Mouse (Mus musculus) cerebellum, postnatal 4 days (tissue): ENCODE data around the gene Shank3.
A peak's percentile ranks its signal among the peaks of the same experiment; 100 is the strongest.

Experiments used
- DNase-seq, 2 experiments: peaks; one replicate each; pipeline ENCODE4 v3.0.0; 2022; ENCODE audit warnings: low spot score in 2 of 2, mixed read lengths in 1 of 2

The Shank3 gene

DNA sequence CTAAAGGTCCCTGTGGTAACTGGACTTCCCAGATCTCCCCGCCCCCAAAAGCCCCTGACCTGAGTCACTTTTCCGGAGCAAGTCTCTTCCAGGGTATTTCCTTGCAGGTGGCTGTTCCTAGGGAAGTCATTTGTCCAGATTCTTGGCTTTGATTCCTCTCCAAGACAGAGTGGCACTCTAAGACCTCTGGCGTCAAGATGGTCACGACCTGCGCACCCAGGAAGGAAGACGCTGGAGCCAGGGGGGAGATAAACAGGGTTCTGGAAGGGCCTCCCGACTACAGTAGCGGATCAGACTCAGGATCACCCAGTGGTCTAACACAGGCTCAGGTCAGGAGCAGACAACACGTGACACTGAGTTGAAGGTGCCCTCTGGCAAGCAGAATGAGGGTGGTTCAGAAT is 22.3 kb upstream of the Shank3 start, which contains the start of gene Arsa:
Gene Arsa (minus strand): TSS at position 335 of the 401 bp plus-strand sequence.
- DNase-seq, result no peak

DNA sequence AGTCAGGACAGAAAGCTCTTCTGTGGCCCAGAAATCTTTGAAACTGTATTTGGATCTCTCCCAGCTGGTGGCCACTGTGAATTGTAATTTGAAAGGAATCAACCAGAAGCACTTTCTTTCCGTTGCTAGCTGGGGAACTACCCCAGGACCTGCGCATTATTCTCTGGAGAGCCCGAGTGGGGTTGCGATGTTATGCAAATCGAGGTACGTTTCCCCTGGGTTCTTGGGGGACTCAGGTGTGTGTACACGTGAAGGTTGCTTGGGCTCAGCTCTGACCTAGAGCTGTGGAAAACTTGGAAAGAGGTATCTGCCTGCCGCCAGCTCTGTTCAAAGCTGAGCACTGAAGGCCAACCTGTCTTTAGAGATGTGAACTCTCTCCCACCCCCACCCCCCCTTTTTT is 21.6 kb upstream of the Shank3 start:
- DNase-seq, result no peak

DNA sequence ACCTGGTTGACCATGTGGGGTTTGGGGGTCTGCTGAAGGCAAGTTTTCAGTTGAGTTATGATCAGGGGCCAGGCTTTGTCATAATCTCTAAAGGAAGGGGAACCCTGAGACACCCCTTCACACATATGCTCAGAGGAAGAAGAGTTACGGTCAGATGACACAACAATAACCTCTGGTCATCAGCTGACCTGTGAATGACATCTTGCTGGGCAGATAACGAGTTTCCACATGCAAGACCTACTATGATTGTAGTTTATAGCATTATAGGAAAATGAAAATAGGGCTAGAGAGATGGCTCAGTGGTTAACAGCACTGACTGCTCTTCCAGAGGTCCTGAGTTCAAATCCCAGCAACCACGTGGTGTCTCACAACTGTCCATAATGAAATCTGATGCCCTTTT is 20.8 kb upstream of the Shank3 start:
- no peak for DNase-seq

DNA sequence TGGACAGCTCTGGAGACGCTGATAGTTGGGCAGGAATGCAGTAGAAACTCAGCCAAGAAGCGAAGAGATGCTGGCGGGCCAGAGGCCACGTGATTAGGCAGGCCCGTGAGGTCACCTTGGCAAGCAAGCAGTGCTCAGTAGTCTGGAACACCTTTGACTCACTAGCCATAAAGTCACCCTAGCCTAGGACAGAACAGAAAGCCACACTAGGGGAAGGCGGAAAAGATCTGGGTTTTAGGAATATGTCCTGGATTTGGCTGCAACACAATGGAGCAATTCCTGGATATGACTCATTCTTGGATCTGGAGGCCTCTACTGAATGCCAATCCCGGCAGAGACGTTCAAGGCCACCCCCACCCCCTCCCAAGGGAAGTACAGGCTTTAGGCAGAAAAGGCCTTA is 18.8 kb upstream of the Shank3 start:
- DNase-seq, result no peak

DNA sequence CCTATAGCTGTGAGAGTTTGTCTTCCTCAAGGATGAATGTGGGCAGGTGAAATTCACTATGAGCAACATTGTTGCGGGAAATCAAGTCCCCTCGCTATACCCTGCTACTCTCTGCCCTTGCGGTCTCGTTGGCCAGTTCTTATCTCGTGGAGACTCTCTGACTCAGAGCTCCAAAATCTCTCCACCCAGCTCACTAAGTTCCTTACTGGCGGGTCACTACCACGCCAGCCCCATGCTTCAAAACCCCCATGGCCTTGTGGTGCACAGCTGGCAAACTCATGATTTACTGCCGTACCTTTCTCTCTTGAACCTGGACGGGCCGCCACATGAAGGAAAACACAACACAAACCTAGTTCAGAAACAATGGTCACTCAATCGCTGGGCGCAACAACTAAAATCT is 11.2 kb upstream of the Shank3 start:
- DNase-seq, result no peak

DNA sequence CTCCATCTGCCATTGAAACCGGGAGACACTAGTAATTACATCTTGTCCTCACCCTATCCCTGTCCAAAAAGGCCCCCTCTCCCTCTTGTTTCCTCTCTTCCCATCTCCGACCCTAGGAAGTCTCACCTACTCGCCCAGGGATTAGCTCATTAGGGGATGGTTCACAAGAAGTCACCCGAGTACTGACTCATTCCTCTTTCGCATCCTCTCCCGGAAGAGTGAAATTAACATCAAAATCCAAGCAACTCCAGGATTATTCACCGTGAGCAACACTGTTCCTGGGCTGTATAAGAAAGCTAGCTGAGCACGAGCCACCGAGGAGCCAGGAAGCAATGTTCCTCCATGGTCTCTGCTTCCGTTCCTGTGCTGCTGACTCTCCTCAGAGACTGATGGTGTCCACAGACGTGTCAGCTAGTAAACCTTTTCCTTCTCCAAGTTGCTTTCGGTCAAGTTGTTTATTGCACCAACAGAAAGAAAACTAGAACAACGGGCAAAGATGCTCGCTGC is 10.8 kb upstream of the Shank3 start:
- no peak for DNase-seq

DNA sequence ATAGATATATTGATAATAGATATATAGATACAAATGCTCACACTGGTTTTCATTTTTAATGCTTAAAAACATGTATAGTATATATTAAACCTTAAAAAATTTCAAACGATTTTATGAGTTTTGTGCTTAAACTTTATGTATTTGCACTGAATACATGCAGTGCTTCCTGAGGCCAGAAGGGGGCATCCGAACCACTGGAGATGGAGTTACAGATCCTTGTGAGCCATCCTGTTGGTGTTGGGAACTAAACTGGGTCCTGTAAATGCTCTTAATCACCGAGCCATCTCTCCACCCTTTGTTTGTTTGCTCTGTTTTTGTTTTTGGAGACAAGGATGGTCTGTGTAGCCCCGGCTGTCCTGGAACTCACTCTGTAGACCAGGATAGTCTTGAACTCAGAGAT is 4.5 kb upstream of the Shank3 start:
- no peak for DNase-seq

DNA sequence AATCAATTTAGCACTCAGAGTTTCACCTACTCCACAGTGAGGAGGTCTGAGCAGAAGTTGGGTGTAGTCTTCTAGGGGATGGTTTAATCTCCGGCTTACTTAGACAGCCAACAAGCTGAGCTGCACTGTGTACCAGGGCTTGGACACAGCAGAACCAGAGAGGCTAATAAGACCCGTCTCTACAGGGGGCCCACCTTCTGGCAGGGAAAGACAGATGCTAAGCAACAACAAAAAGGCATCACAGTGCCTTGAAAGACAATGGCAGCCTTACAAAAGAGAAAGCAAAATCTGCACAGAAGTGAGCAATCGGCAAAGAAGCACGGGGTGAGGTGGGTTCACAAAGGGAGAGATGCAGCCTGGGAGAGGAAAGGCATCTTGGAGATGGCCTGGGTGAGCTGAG is 3.3 kb upstream of the Shank3 start:
- DNase-seq, result no peak

DNA sequence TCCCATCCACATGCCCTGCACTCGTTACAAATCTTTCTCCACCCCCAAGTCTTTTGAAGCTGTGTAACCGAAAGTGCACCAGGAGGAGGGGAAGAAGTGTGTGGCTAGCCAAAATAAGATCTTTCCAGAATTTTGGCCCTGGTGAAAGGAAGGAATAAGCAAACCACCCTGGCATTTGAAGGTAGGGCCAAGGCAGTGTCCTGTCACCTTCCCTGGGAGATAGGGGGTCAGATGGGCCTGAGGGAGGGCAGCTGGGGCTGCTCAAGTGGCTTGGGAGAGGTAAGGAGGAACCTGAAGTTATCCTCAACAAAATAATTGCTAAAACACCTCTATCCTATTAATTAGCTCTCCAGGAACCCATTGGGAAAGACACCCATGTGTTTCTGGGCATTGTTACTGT is 2.6 kb upstream of the Shank3 start:
- no peak for DNase-seq

DNA sequence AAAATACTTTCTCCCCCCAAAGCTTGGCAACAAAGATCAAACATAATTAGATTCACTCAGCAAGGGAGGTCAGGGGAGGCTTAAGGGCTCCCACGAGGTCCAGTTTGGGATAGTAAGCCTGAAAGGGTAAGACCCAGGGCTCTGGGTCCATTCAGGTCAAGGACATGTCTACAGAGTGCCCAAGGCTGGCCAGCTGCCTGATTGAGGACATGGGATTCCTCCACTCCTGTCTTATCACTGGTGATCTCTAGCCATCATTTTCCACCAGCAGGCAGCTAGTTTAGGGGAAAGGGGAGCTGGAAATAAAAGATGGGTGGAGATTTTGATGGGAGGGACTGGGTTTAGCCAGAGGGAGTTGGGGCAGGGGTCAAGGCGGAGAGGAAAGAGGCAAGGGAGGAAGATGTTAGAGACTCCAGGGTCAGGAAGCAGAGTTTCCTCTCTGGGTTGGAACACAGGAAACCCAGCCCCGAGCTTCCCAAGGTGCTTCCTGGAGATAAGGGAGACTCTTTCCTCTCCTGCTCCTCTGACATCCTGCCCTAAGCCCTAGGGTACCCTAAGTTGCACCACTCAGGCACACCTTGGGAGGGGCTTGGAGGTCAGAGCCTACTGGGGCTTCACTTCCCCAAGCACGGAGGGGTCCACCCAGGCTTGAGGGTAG is 1.9 kb upstream of the Shank3 start:
- DNase-seq, result no peak

DNA sequence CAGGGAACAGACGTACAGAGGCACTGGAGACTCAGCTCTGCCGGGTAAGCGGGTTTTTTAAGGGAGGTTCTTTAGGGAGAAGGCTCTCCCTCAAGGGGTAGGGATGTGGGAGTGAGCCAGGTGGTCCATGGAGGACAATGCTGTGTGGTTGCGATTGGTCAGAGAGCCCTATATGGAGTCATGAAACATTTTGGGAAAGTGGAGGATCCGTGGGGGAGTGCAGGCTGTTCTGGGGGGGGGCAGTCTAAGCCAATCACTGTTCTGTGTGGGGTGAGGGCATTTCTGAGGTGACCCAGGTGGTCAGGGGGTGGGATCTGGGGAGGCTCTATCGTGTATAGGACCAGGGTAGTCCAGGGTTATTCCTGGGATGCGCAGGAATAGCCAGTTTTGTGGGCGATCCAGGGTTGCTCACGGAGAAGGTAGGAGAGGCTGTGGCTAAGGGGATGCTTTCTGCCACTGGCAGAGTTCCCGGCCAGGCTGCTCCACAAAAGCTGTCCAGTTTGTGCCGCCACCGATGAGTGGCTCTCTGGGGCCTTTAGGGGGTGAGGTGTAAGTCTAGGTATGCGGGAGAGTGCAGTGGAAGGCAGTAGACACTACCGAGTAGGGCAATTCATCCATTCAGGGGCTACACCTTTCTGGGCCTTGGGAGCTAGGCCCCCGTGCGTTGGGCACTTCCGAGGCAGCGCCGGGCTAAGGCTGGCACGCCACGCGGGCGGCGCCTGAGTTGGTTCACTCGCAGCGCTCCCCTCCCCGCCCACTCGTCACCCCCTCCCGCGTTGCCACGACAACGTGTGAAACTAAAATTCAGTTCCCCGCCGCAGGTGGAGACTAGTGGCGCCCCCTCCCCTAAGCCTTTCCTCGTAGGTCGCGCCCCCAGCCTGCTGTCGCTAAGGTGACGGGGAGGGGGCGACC is 1.1 kb upstream of the Shank3 start:
- DNase-seq, result peak in 1 of 2 experiments; percentile 59

DNA sequence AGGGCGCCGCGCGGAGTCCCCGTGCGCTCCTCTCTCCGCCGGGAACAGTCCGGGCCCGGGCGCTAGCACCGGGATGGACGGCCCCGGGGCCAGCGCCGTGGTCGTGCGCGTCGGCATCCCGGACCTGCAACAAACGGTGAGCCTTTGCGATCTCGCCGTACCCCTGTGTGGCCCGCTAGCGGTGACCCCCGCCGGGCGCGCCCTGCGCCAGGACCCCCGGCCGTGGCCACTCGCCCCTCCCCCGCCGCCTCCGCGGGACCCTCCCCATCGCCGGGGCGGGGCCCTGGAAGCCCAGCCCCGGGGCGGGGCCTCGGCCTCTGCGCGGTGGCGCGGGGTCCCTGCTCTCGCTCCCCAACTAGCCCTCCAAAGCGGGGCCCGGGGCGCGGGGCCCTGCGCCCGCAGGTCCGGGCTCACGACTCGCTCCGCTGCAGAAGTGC is 379 bp downstream of the Shank3 start:
- peak; percentile 62 to 75 for DNase-seq

DNA sequence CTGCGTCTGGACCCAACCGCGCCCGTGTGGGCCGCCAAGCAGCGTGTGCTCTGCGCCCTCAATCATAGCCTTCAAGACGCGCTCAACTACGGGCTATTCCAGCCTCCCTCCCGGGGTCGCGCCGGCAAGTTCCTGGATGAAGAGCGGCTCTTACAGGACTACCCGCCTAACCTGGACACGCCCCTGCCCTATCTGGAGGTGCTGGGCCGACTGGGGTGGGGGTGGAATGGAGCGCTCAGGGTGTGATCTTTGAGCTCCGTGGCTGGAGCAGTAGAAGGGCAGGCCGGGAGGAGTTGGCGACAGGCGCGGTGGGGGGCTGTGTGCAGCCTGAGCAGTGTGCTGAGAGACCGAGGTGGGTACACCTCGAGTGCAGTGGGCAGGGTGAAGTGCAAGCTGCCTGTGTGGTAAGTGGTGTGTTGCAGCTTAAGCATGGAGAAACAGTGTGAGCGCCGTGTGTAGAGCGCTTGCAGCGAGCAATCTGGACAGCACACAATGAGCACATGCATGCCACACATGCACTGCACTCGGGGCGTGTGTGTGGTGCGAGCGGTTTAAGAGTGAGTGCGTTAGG is 883 bp downstream of the Shank3 start:
- DNase-seq, result peak in 1 of 2 experiments; percentile 22

DNA sequence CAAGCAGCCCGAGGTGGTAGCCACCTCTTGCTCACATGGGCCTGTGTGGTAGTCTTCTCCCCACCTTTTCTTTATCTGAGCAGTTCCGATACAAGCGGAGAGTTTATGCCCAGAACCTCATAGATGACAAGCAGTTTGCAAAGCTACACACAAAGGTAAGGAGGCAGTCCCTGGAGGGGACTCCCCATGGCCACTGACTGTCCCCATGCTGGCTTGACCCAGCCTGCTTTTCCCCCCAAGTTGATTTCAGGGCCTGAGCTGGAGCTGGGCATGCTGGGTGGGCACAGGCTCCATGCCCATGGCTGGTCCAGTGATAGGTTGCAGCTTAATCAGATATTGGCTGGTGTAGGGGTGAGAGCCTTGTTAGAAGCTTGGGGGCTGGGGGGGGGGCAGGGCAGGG is 1.9 kb downstream of the Shank3 start:
- DNase-seq, result no peak

DNA sequence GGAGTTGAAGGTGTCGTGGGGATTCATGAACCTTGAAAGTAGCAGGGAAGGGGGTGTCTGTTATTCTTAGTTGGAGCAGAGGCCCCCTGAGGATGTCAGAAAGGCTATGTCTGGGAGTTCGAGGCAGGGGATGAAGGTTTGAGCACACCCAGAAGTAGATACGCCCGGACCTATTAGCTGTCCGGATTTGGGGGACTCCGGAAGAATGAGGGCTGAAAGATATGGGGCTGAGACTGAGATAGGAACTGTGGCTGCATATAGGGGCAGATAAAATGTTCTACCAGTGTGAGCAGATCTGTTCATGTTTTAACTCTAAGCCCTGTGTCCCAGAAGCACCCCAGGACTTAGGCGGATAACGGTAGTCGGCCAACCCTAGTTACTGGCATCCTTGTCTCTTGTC is 5.4 kb downstream of the Shank3 start:
- DNase-seq, result no peak

DNA sequence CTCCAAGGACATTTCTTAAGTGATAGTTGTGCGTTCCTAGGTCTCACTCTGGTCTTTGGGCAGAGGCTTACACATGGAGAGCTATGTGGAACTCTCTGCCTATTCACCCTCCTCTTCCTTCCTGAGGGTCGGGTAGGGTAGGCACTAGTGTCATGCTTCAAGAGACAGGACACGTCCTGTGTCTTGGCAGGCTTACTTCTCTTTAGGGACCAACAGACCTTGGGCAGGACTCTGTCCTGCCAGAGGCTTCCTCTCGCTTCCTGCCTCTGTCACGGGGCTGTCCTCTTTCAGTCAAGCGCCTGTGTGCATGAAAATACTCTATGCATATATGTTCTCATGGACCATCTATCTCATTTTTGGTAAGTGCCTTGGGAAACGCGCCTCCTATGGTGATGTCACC is 8.3 kb downstream of the Shank3 start:
- no peak for DNase-seq

DNA sequence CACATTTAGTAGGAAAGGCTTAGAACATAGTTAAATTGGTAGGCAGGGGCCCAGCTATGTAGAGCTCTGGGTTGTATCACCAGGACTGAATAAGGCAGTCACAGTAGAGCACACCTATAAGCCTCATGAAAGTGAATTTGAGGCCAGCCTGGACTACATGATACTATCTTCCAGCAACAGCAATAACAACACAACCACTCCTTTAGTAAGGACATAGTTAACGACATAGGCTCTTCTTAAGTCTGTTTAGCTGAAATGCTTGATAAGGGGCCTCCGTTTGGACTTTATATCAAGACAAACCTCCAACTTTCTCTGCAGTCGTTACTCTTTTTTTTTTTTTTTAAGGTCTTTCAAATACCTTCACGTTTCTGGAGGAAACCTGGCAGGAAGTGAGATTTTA is 13.3 kb downstream of the Shank3 start:
- DNase-seq, result no peak

DNA sequence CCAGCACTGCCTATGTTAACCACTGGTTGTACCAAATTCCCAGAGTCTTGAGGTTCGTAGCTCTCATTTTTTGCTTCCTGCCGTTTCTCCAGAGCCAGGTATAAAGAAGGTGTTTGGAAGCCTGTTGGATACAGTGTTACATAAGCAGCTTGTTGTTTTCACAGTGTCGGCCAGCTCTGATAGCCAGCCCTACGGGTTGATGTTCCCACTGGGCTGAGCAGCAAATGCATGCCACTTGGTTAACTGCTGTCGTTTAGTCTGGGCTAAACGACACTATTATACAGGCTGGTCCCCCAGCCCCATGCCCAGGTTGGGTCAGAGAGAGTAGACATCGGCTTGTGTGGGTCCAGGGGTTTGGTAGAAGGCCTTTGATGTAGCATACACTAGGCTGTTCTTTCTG is 22.5 kb downstream of the Shank3 start:
- no peak for DNase-seq

DNA sequence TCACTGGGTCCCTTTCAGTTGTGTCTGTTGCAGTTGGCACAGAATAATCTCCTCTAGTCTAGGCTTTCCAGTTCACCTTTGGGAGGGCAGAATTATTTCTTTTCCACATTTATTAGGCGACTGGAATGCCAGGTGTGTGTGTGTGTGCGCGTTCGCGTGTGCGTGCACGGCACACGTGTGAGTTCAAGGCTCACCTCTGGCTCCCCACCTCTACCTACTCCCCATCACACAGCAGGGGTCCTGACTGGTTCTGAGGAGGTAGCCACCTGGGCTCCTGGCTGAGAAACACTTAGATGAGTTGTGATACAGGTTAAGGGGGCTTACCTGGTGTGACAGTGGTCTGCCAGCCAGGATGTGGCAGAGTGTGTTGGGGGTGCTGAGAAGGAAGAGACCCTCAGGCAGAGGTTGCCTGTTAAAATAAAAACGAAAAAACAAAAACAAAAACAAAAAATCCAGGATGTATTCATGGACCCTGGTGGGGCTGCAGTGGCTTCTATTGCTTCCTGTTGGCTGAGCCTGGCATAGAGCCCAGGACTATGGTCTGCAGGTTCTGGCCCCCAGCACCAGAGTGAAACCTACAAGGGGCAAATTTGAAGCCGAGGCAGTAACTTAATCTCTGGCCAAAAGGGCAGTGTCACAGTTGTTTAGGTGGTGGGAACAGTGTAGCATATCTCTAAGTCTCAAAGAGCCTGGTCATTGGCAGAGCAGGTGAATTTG is 23.3 kb downstream of the Shank3 start:
- no peak for DNase-seq

DNA sequence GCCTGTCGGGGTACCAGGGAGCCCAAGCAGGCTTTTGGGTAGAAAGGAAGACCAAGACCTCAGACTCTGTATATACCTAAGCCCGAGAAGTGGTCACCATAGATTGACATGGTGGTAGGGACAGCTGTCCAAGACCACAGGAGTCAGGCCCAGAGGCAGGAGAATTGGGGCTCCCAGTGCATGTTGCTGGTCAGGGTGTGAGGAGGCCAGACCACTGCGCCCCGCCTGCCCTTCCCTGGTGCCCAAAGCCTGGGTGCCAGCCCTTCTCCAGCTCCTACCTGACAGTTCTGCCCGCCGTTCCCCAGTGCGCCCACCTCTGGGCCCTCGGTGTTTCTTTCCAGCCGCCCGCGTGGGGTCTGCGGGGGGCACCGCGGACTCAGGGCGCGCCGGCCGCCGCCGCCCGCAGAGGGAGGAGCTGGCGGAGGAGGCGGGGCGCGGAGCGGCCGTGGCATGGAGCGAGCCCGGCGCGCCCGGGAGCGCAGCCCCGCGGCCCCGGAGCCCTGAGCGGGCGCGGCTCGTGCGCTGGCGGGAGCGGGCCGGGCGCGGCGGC is 23.9 kb downstream of the Shank3 start:
- DNase-seq, result no peak

DNA sequence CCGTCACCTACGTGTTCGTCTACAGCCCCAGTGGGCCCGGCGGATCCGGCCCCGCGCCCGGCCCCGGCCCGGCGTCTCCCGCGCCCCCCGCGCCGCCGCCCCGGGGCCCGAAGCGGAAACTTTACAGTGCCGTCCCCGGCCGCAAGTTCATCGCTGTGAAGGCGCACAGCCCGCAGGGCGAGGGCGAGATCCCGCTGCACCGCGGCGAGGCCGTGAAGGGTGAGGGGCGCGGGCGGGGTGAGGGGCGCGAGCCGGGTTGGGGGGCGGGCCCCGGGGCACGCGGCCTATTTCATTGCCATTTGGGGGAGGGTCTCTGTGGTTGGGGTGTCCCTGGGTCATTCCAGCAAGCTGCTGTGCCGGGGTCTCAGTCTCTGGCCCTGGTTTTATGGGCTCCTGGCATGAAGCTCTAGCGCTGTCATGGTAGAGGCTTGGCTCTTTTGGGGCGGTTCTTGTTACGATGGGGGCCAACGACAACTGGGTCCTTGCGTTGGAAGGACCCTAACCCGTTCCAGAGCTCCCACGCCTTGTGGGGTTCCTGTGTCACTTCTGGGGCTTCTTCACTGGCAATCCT is 24.7 kb downstream of the Shank3 start:
- DNase-seq, result no peak
